Mouse (Mus musculus) CH12.LX (cell line): Measurements from ENCODE around the gene Gm10912. TPM values are rescaled to one million over a fixed set of nuclear protein-coding genes. Genes with fewer than 3 reads are reported as not detected.
"Not testable (repeated sequence)": the region's sequence is repeated elsewhere in the genome, so short reads cannot be mapped to it uniquely, and the experiment has no call there.

Experiments
- DNase-seq: peaks from one replicate; pipeline ENCODE4 v3.0.0-alpha.2; 2013; ENCODE audit errors: extremely low read depth
- H3K27ac ChIP-seq: 2 replicates; pipeline ENCODE4 v1.5.1; 2012; ENCODE audit warnings: low read depth, mild to moderate bottlenecking, control low read depth, moderate library complexity; ENCODE audit not compliant: insufficient read depth
- H3K27me3 ChIP-seq: replicated peaks from 2 replicates; pipeline ENCODE3; 2012; ENCODE audit warnings: inconsistent platforms
- H3K36me3 ChIP-seq, 2 experiments: replicated peaks in 1 of 2; 2 replicates each; pipeline versions ENCODE3 to v1.6.1; 2012; ENCODE audit warnings: inconsistent platforms in 1 of 2, low read length in 1 of 2, mild to moderate bottlenecking in 1 of 2, mixed read lengths in 1 of 2, moderate library complexity in 1 of 2; ENCODE audit not compliant: control insufficient read depth in 1 of 2, insufficient read depth in 1 of 2
- H3K4me1 ChIP-seq, 2 experiments: 2 replicates each; pipeline ENCODE4 v1.6.1; 2012; ENCODE audit warnings: inconsistent platforms in 1 of 2, moderate library complexity in 1 of 2; ENCODE audit not compliant: insufficient read depth in 2 of 2, control insufficient read depth in 1 of 2
- H3K4me2 ChIP-seq: 2 replicates; pipeline ENCODE4 v1.6.1; 2012; ENCODE audit warnings: low read depth, mild to moderate bottlenecking, control low read depth; ENCODE audit not compliant: poor library complexity, insufficient read depth, severe bottlenecking
- H3K4me3 ChIP-seq, 3 experiments: fragments of 150-350 bp in 1 of 3; sonication (generic) in 1 of 3; replicated peaks in 1 of 3; 2 replicates each; pipeline versions ENCODE3 to v1.5.1; 2011 to 2012; ENCODE audit warnings: low read depth in 2 of 3, low read length in 2 of 3, mild to moderate bottlenecking in 2 of 3, moderate library complexity in 2 of 3, control low read depth in 1 of 3, improper control_type of control experiment in 1 of 3, inconsistent platforms in 1 of 3, mixed read lengths in 1 of 3; ENCODE audit not compliant: poor library complexity in 1 of 3
- H3K79me2 ChIP-seq: replicated peaks from 2 replicates; pipeline ENCODE4 v1.6.1; 2012; ENCODE audit warnings: mild to moderate bottlenecking, moderate library complexity; ENCODE audit not compliant: control insufficient read depth, poor library complexity, insufficient read depth, severe bottlenecking; ENCODE audit errors: extremely low read depth
- H3K9ac ChIP-seq: 2 replicates; pipeline ENCODE4 v1.6.1; 2012; ENCODE audit warnings: low read depth, mild to moderate bottlenecking, control low read depth, moderate library complexity; ENCODE audit not compliant: insufficient read depth
- H3K9me3 ChIP-seq: replicated peaks from 2 replicates; pipeline ENCODE3; 2012; ENCODE audit warnings: low read length, inconsistent platforms, mixed read lengths
- BHLHE40 ChIP-seq: IDR thresholded peaks from 2 replicates; pipeline ENCODE4 v1.6.1; 2011; ENCODE audit warnings: mild to moderate bottlenecking, low read depth, low read length, improper control_type of control experiment
- CHD2 ChIP-seq: IDR thresholded peaks from 2 replicates; pipeline ENCODE4 v1.6.1; 2011; ENCODE audit warnings: low read length, improper control_type of control experiment
- EP300 ChIP-seq: IDR thresholded peaks from 2 replicates; pipeline ENCODE4 v1.6.1; 2011; ENCODE audit warnings: low read length, improper control_type of control experiment
- GABPA ChIP-seq: IDR thresholded peaks from 2 replicates; pipeline ENCODE4 v1.6.1; 2012; ENCODE audit warnings: low read depth, low read length, improper control_type of control experiment, inconsistent platforms; ENCODE audit not compliant: insufficient replicate concordance
- MAFK ChIP-seq: IDR thresholded peaks from 2 replicates; pipeline ENCODE4 v1.6.1; 2011; ENCODE audit warnings: low read length, improper control_type of control experiment; ENCODE audit not compliant: insufficient replicate concordance
- MAX ChIP-seq: IDR thresholded peaks from 2 replicates; pipeline ENCODE4 v1.6.1; 2011; ENCODE audit warnings: low read length, improper control_type of control experiment
- MAZ ChIP-seq: IDR thresholded peaks from 2 replicates; pipeline ENCODE4 v1.6.1; 2012; ENCODE audit warnings: low read depth, mild to moderate bottlenecking, inconsistent platforms, low read length, improper control_type of control experiment, moderate library complexity
- NELFE ChIP-seq: IDR thresholded peaks from 2 replicates; pipeline ENCODE4 v1.6.1; 2011; ENCODE audit warnings: low read depth, low read length, improper control_type of control experiment
- POLR2A ChIP-seq: IDR thresholded peaks from 2 replicates; pipeline ENCODE4 v1.6.1; 2011; ENCODE audit warnings: low read depth, mild to moderate bottlenecking, improper control_type of control experiment, low read length
- SIN3A ChIP-seq: IDR thresholded peaks from 2 replicates; pipeline ENCODE4 v1.6.1; 2012; ENCODE audit warnings: low read length, improper control_type of control experiment, inconsistent platforms
- TBP ChIP-seq: conservative IDR thresholded peaks from 2 replicates; pipeline ENCODE4 v1.6.1; 2011; ENCODE audit warnings: low read depth, low read length, improper control_type of control experiment
- ZC3H11A ChIP-seq: IDR thresholded peaks from 2 replicates; pipeline ENCODE4 v1.6.1; 2012; ENCODE audit warnings: low read depth, mild to moderate bottlenecking, inconsistent platforms, low read length, improper control_type of control experiment
- ZKSCAN1 ChIP-seq: IDR thresholded peaks from 2 replicates; pipeline ENCODE4 v1.6.1; 2012; ENCODE audit warnings: low read depth, inconsistent platforms, low read length, improper control_type of control experiment, borderline replicate concordance
- ZMIZ1 ChIP-seq: IDR thresholded peaks from 2 replicates; pipeline ENCODE4 v1.6.1; 2012; ENCODE audit warnings: low read depth, mild to moderate bottlenecking, inconsistent platforms, low read length, improper control_type of control experiment
- dilution Hi-C: fragments of 300-500 bp; cut with MboI; formaldehyde crosslinking; loops from 2 replicates; pipeline ENCODE4 v1.14.3; 2020; ENCODE audit warnings: low sequenced_read_pairs; ENCODE audit not compliant: extremely low pct_unique_long_range_greater_than_20kb, extremely low pct_ligation_motif_present
- in situ Hi-C: fragments of 300-500 bp; cut with MboI; formaldehyde crosslinking; loops from 3 replicates; pipeline ENCODE4 v1.14.3; 2019; ENCODE audit warnings: low sequenced_read_pairs, low pct_ligation_motif_present, low pct_unique_long_range_greater_than_20kb, mixed read lengths
- polyA plus RNA-seq: library from polyadenylated mRNA; unstranded; fragments of >175 nt; gene quantifications from 2 replicates; pipeline ENCODE4 v1.2.1, GENCODE M21; 2012; ENCODE audit warnings: low read depth; ENCODE audit not compliant: insufficient read length
- total RNA-seq, 2 experiments: library from RNA; depleted of rRNA; stranded (reverse); fragments of 300-350 nt in 1 of 2; fragments of >200 nt in 1 of 2; gene quantifications; 2 replicates each; pipeline ENCODE4 v1.2.3; 2012 to 2014

Gm10912 gene
- total and polyA plus RNA-seq, 3 experiments, result not detected

DNA sequence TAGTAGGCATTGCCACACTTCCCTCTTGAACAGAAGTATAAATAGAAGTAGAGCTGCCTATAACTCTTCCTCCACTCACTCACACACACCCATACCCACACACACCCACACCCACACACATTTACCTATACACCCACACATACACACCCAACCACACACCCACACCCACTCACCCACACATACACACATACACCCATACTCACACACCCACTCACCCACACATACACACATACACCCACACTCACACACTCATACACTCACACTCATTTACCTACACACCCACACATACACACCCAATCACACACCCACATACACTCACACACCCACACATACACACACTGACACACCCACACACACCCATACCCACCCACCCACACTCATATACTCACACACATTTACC, 16.8 kb downstream of the Gm10912 start:
- Histone ChIP-seq H3K27ac (no peak overlapping the region), H3K9me3 (no peaks in the 10 kb centered on the region), H3K4me2 (no peak overlapping the region), H3K9ac (no peak overlapping the region), H3K4me1 (peaks cover 0 to 5% of the 10 kb centered on the region in 2 experiments; a peak in 1 of 4 replicates), H3K4me3 (no peak overlapping the region), H3K27me3 (no peaks in the 10 kb centered on the region), H3K79me2 (no peaks in the 10 kb centered on the region), H3K36me3 (no peaks in the 10 kb centered on the region)
- no peak for TF ChIP-seq SIN3A
- TF ChIP-seq ZMIZ1, result no peak
- TF ChIP-seq MAFK, result no peak
- no peak for TF ChIP-seq NELFE
- TF ChIP-seq CHD2, result no peak
- no peak for TF ChIP-seq EP300
- TF ChIP-seq ZKSCAN1, result no peak
- TF ChIP-seq TBP, result no peak
- no peak for TF ChIP-seq MAX
- no peak for TF ChIP-seq GABPA
- no peak for TF ChIP-seq ZC3H11A
- no peak for TF ChIP-seq MAZ
- no peak for TF ChIP-seq POLR2A
- TF ChIP-seq BHLHE40, result no peak
- DNase-seq, result no peak
- dilution Hi-C loops (no loop called here), in situ Hi-C loops (no loop called here)

DNA sequence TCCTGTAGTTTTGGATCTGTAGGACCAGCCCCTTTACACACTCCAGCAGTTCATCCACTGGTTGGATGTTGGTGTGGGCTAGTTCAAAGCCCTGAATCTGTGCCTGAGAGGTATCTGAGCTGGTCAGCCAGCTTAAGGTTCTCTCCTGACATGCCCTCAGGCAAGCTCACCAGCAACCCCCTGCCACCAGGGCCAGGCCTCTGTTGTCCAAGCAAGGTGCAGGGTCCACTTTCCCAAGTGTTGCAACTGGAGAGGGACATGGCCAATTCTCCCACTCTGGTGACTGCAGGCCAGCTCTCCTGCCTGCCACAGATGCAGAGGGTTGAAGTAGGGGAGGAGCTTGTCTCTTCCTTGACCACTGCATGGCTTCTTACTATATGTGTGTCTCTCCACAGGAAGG, 18.4 kb downstream of the Gm10912 start:
- H3K27me3 ChIP-seq, H3K4me2 ChIP-seq, H3K36me3 ChIP-seq, H3K4me1 ChIP-seq, H3K9ac ChIP-seq, in situ Hi-C loops, H3K9me3 ChIP-seq, H3K79me2 ChIP-seq, H3K27ac ChIP-seq, H3K4me3 ChIP-seq, dilution Hi-C loops, DNase-seq: not testable (repeated sequence)

DNA sequence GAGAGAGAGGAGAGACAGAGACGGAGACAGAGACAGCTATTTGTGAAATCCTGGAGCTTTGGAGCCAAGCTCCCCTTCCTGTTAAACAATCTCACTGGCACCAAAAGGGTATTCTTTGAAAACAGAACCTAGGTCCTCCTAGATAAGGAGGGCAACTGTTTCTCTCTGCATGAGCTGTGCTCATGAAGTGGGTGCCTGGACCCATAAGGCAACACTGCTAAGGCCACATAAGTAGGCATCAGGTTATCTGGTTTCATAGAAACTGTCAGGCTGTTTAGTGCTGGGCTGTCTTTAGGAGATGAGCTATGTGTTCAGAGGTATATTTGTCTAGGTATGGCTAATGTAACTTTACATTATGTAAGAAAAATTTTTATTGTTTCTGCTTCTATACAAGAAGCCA, 21.9 kb downstream of the Gm10912 start:
- H3K9ac ChIP-seq, in situ Hi-C loops, H3K27ac ChIP-seq, H3K27me3 ChIP-seq, DNase-seq, dilution Hi-C loops, H3K4me2 ChIP-seq, H3K79me2 ChIP-seq, H3K4me3 ChIP-seq, H3K9me3 ChIP-seq, H3K36me3 ChIP-seq, H3K4me1 ChIP-seq: not testable (repeated sequence)
